Mouse (Mus musculus) embryonic facial prominence, embryonic 10.5 days (tissue): ENCODE measurements around the gene Qk. TPM values are rescaled to one million over a fixed set of nuclear protein-coding genes. Genes with fewer than 3 reads are reported as not detected.

ENCODE experiments used
- DNase-seq: peaks from one replicate; pipeline ENCODE4 v3.0.0-alpha.2; 2017; ENCODE audit warnings: low spot score
- H3K27ac ChIP-seq: fragments of 300-500 bp; sonication (generic); replicated peaks from 2 replicates; pipeline ENCODE4 v1.5.1; 2016; ENCODE audit warnings: mild to moderate bottlenecking
- H3K27me3 ChIP-seq: fragments of 300-500 bp; sonication (generic); replicated peaks from 2 replicates; pipeline ENCODE4 v1.6.1; 2016; ENCODE audit warnings: low read depth, mild to moderate bottlenecking; ENCODE audit not compliant: poor library complexity, severe bottlenecking
- H3K36me3 ChIP-seq: fragments of 300-500 bp; sonication (generic); replicated peaks from 2 replicates; pipeline ENCODE4 v1.6.1; 2016; ENCODE audit warnings: mild to moderate bottlenecking, moderate library complexity
- H3K4me1 ChIP-seq: fragments of 300-500 bp; sonication (generic); 2 replicates; pipeline ENCODE4 v1.6.1; 2016
- H3K4me3 ChIP-seq: fragments of 300-500 bp; sonication (generic); 2 replicates; pipeline ENCODE4 v1.5.1; 2016; ENCODE audit warnings: mild to moderate bottlenecking, moderate library complexity
- H3K9me3 ChIP-seq: fragments of 300-500 bp; sonication (generic); 2 replicates; pipeline ENCODE4 v1.6.1; 2016; ENCODE audit warnings: mild to moderate bottlenecking
- WGBS: fragments of 180-500 bp; shearing (Covaris S2); methylation state at CpG from one replicate; pipeline ENCODE4 v1.1.7; 2016; 5-methylcytosine and 5-hydroxymethylcytosine counted together
- polyA plus RNA-seq: library from polyadenylated mRNA; unstranded; fragments of >200 nt; fragmentation: Nextera tagmentation; extraction: Ambion mirVana; gene quantifications from 2 replicates; pipeline ENCODE4 v1.2.1, GENCODE M21; 2016

Gene Qk
- polyA plus RNA-seq, 1 experiment from 2014 or later: 33.5 TPM

DNA sequence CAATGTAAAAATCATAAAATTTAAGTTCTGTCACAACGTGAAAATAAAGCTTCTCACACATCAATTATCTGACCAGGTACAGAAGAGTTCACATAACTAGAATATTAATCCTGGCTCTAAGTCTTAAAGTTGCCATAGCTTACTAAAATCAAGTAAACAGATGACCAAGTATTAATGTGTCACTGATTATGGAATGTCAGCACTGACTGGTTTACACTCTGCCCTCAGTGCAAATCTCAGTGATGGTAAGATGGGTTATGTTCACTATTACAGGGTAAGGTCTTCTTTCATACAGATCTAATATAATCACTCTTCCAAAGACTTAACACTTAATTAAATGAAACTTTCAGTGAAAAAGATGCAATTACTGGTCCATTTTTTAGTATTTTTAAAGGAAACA lies 20.3 kb downstream of the Qk start:
- Histone ChIP-seq H3K4me3 (no peak overlapping the region), H3K9me3 (no peaks in the 10 kb centered on the region), H3K27me3 (no peaks in the 10 kb centered on the region), H3K27ac (no peak overlapping the region), H3K4me1 (no peaks in the 10 kb centered on the region), H3K36me3 (no peaks in the 10 kb centered on the region)
- WGBS: 93% methylated on average over 1 of the region's 1 CpGs
- no peak for DNase-seq

- peaks cover 9% of the 10 kb centered on the region for H3K4me1 ChIP-seq
- no peak overlapping the region for H3K27ac ChIP-seq
- WGBS: 65% methylated on average over 2 of the region's 2 CpGs
- H3K9me3 ChIP-seq: no peaks in the 10 kb centered on the region
- no peaks in the 10 kb centered on the region for H3K27me3 ChIP-seq
- DNase-seq: no peak
- no peak overlapping the region for H3K4me3 ChIP-seq
- no peaks in the 10 kb centered on the region for H3K36me3 ChIP-seq
Measured at GRCm38 (mm10) chr17:10292520-10292919, 27.1 kb downstream of the Qk start.

DNA sequence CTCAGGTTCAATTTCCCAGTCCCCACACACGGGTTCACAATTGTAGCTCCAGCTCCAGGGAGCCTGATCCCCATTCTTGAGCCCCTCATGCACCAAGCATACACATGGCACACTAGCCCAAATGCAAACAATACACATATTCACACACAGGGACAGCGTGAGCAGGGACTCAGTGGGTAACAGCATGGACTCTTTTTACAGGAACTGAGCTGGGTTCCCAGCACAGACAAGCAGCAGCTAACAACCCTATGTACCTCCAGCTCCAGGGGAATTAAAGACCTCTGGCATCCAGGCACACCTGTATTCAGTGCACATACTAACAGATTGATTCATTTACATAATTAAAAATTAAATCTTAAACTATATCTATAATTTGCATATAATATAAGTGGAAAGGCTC lies 34.9 kb downstream of the Qk start:
- peaks cover 17% of the 10 kb centered on the region for H3K36me3 ChIP-seq
- no peaks in the 10 kb centered on the region for H3K27me3 ChIP-seq
- peaks cover 9% of the 10 kb centered on the region; the same call in 1 of the 2 replicates for H3K4me1 ChIP-seq
- no peaks in the 10 kb centered on the region for H3K9me3 ChIP-seq
- H3K27ac ChIP-seq: no peak overlapping the region
- H3K4me3 ChIP-seq: no peak overlapping the region
- WGBS: 70% methylated on average over 2 of the region's 2 CpGs
- no peak for DNase-seq

DNA sequence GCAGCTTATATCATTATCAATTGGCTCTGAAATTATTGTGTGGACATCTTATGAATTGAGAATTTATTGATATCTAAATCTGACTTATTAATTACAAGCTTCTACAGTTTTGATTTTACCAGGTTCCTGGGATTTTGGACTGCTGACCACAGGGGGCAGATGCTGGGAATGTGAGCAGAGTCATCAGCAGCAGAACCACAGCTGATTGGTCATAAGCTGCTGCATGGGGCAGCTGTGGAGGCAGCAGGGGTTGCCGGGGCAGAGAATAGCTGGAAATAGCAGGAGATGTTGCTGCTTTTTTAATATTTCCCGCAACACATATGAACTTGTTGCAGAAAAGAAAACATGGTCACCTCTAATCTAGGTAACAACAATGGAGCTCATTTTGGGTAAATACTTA lies 40.1 kb downstream of the Qk start:
- no peak overlapping the region for H3K4me3 ChIP-seq
- H3K27me3 ChIP-seq: no peaks in the 10 kb centered on the region
- no peaks in the 10 kb centered on the region for H3K9me3 ChIP-seq
- no peak overlapping the region for H3K27ac ChIP-seq
- 96% methylated on average over 2 of the region's 2 CpGs for WGBS
- H3K4me1 ChIP-seq: no peaks in the 10 kb centered on the region
- DNase-seq: no peak
- H3K36me3 ChIP-seq: peaks cover 29% of the 10 kb centered on the region

- no peak for DNase-seq
- Histone ChIP-seq H3K36me3 (peaks cover 18% of the 10 kb centered on the region), H3K27ac (no peak overlapping the region), H3K9me3 (no peaks in the 10 kb centered on the region), H3K27me3 (no peaks in the 10 kb centered on the region), H3K4me1 (peaks cover 13% of the 10 kb centered on the region; the same call in 1 of the 2 replicates), H3K4me3 (no peak overlapping the region)
- WGBS: 54% methylated on average over 3 of the region's 3 CpGs
Measured at GRCm38 (mm10) chr17:10269518-10269917, 50.1 kb downstream of the Qk start.

DNA sequence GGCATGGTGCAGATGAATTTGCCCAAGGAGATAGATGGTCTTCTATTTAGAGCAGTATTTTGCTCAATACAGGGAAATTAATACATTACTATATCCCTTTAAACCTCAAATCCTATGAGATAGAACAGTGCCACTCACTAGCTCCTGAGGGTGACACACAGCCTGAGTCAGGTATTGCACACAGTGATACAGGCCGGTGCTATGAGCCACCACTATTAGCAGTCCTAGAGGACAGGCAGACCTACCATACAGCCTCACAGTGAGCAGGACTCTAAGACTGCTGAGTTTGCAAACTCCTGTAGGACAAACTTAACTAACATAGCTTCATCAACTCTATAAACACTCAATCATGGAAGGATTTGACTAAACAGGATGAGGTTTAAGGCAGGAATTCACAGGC lies 51.2 kb downstream of the Qk start:
- 80% methylated on average over 1 of the region's 1 CpGs for WGBS

GRCm38 (mm10) chr17:10266207-10266606 lies 53.4 kb downstream of the Qk start:
- H3K4me1 ChIP-seq: peaks cover 13% of the 10 kb centered on the region; the same call in 1 of the 2 replicates
- no peak for DNase-seq
- no peak overlapping the region for H3K27ac ChIP-seq
- H3K9me3 ChIP-seq: no peaks in the 10 kb centered on the region
- H3K27me3 ChIP-seq: no peaks in the 10 kb centered on the region
- WGBS: 90% methylated on average over 4 of the region's 4 CpGs
- no peak overlapping the region for H3K4me3 ChIP-seq
- peaks cover 20% of the 10 kb centered on the region for H3K36me3 ChIP-seq

More for the DNA sequence above, 51.2 kb downstream of the Qk start:
- H3K4me1 ChIP-seq: peaks cover 13% of the 10 kb centered on the region; the same call in 1 of the 2 replicates
- no peak for DNase-seq
- peaks cover 18% of the 10 kb centered on the region for H3K36me3 ChIP-seq
- no peak overlapping the region for H3K4me3 ChIP-seq
- H3K27ac ChIP-seq: no peak overlapping the region
- no peaks in the 10 kb centered on the region for H3K9me3 ChIP-seq
- H3K27me3 ChIP-seq: no peaks in the 10 kb centered on the region

GRCm38 (mm10) chr17:10251252-10251958 lies 68.2 kb downstream of the Qk start:
- WGBS: 86% methylated on average over 4 of the region's 4 CpGs
- Histone ChIP-seq H3K9me3 (no peaks in the 10 kb centered on the region), H3K27me3 (no peaks in the 10 kb centered on the region), H3K27ac (no peak overlapping the region), H3K4me1 (0 out of 2 replicates have a peak, but pooled peaks cover 4% of the 10 kb centered on the region), H3K4me3 (no peak overlapping the region), H3K36me3 (peaks cover 2% of the 10 kb centered on the region; the same call in 1 of the 2 replicates)
- no peak for DNase-seq

DNA sequence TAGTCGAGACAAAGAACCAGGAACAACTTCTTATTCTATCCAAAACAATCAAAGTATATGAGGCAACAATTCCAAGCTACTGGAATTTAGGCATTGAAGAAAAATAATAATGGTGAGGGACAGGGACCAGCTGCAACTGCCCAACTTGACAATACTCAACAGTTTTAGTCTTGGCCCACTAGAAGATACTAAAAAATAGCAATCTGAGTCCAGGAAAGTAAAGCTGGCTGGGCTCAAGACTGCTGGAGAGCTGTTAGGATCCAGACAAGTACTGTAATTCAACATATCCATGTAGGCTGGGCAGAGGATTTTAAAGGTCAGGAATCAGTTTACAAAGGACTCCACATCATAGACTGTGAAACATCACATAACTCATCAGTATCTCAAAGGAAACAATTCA lies 79.6 kb downstream of the Qk start:
- Histone ChIP-seq H3K9me3 (no peaks in the 10 kb centered on the region), H3K4me1 (no peaks in the 10 kb centered on the region), H3K27ac (no peak overlapping the region), H3K36me3 (peaks cover 23% of the 10 kb centered on the region), H3K4me3 (no peak overlapping the region), H3K27me3 (no peaks in the 10 kb centered on the region)
- DNase-seq: no peak
- WGBS: 87% methylated on average over 1 of the region's 1 CpGs

GRCm38 (mm10) chr17:10236595-10236994 lies 83.1 kb downstream of the Qk start:
- Histone ChIP-seq H3K27me3 (no peaks in the 10 kb centered on the region), H3K9me3 (no peaks in the 10 kb centered on the region), H3K4me1 (no peaks in the 10 kb centered on the region), H3K36me3 (peaks cover 32% of the 10 kb centered on the region), H3K27ac (no peak overlapping the region), H3K4me3 (no peak overlapping the region)
- no peak for DNase-seq
- 91% methylated on average over 2 of the region's 2 CpGs for WGBS

DNA sequence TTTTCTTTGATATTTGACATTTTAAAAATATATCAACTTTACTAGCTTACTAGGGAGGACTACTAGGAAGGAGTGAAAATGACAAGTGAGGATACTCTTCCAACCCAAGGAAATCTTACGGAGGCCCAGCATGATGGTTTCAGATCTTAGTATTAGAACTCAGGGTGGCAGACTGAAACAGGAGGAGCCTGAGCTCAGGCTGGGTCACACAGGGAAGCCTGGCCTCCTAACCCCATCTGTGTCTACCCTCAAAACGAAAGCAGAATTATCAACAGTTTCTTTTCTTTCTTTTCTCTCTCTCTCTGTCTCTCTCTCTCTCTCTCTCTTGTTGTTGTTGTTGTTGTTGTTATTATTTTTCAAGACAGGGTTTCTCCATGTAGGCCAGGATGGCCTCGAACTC lies 87.2 kb downstream of the Qk start:
- WGBS: 87% methylated on average over 3 of the region's 3 CpGs
- Histone ChIP-seq H3K9me3 (no peaks in the 10 kb centered on the region), H3K27ac (no peak overlapping the region), H3K4me3 (no peak overlapping the region), H3K4me1 (no peaks in the 10 kb centered on the region), H3K36me3 (peaks cover 23% of the 10 kb centered on the region), H3K27me3 (no peaks in the 10 kb centered on the region)
- DNase-seq: no peak

GRCm38 (mm10) chr17:10227798-10228538 lies 91.7 kb downstream of the Qk start:
- DNase-seq: no peak
- Histone ChIP-seq H3K9me3 (no peaks in the 10 kb centered on the region), H3K27ac (no peak overlapping the region), H3K27me3 (no peaks in the 10 kb centered on the region), H3K4me1 (no peaks in the 10 kb centered on the region), H3K4me3 (no peak overlapping the region), H3K36me3 (peaks cover 5% of the 10 kb centered on the region; the same call in 1 of the 2 replicates)
- 63% methylated on average over 3 of the region's 3 CpGs for WGBS

- no peaks in the 10 kb centered on the region for H3K4me1 ChIP-seq
- no peak overlapping the region for H3K4me3 ChIP-seq
- no peak overlapping the region for H3K27ac ChIP-seq
- H3K9me3 ChIP-seq: no peaks in the 10 kb centered on the region
- no peaks in the 10 kb centered on the region for H3K27me3 ChIP-seq
- 91% methylated on average over 5 of the region's 5 CpGs for WGBS
- peaks cover 49% of the 10 kb centered on the region for H3K36me3 ChIP-seq
- DNase-seq: no peak
Measured at GRCm38 (mm10) chr17:10216164-10216563, 103.5 kb downstream of the Qk start.
